Mouse (Mus musculus): ENCODE measurements at regions not wholly inside any gene's neighbourhood (a gene's known extent, or its start where the extent isn't known, plus 50 kb on each side); places are given as distances from the start of the nearest gene placed in this dataset.

- DNase-seq (ENCODE audit: low read depth, low spot score) = no peak
These were observed 260.4 kb downstream of the Tle3 start for GRCm38 (mm10) chr9:61632602-61633001.

- no peak for DNase-seq (ENCODE audit: low read depth, low spot score)
These were observed 258.9 kb downstream of the Tle3 start for GRCm38 (mm10) chr9:61631097-61631496.

- DNase-seq (ENCODE audit: low read depth, low spot score) = no peak
These were observed 255.8 kb downstream of the Tle3 start for GRCm38 (mm10) chr9:61627801-61628574.

GRCm38 (mm10) chr9:61622933-61623332 lies 250.8 kb downstream of the Tle3 start:
- DNase-seq (ENCODE audit: low read depth, low spot score) = no peak

- DNase-seq (ENCODE audit: low read depth, low spot score) = no peak
These were observed 249.8 kb downstream of the Tle3 start for GRCm38 (mm10) chr9:61621939-61622338.

GRCm38 (mm10) chr9:61620786-61621185 lies 248.6 kb downstream of the Tle3 start:
- DNase-seq (ENCODE audit: low read depth, low spot score) = no peak

- DNase-seq (ENCODE audit: low read depth, low spot score) = no peak
These were observed 247.9 kb downstream of the Tle3 start for GRCm38 (mm10) chr9:61620105-61620504.

- no peak for DNase-seq (ENCODE audit: low read depth, low spot score)
These were observed 246.5 kb downstream of the Tle3 start for GRCm38 (mm10) chr9:61618510-61619249.

GRCm38 (mm10) chr9:61617979-61618378 lies 245.8 kb downstream of the Tle3 start:
- no peak for DNase-seq (ENCODE audit: low read depth, low spot score)

GRCm38 (mm10) chr9:61615556-61615955 lies 243.4 kb downstream of the Tle3 start:
- no peak for DNase-seq (ENCODE audit: low read depth, low spot score)

GRCm38 (mm10) chr9:61607576-61607975 lies 235.4 kb downstream of the Tle3 start:
- no peak for DNase-seq (ENCODE audit: low read depth, low spot score)

GRCm38 (mm10) chr9:61602353-61602978 lies 230.3 kb downstream of the Tle3 start:
- DNase-seq (ENCODE audit: low read depth, low spot score) = no peak

- no peak for DNase-seq (ENCODE audit: low read depth, low spot score)
These were observed 229.7 kb downstream of the Tle3 start for GRCm38 (mm10) chr9:61601911-61602310.

- no peak for DNase-seq (ENCODE audit: low read depth, low spot score)
These were observed 225.1 kb downstream of the Tle3 start for GRCm38 (mm10) chr9:61597287-61597686.

GRCm38 (mm10) chr9:61596410-61597108 lies 224.4 kb downstream of the Tle3 start:
- no peak for DNase-seq (ENCODE audit: low read depth, low spot score)

GRCm38 (mm10) chr9:61595170-61595967 lies 223.2 kb downstream of the Tle3 start:
- DNase-seq (ENCODE audit: low read depth, low spot score) = no peak

GRCm38 (mm10) chr9:61593991-61594390 lies 221.8 kb downstream of the Tle3 start:
- DNase-seq (ENCODE audit: low read depth, low spot score) = no peak

GRCm38 (mm10) chr9:61589727-61590299 lies 217.6 kb downstream of the Tle3 start:
- peak; percentile 41 for DNase-seq (ENCODE audit: low read depth, low spot score)

GRCm38 (mm10) chr9:61583281-61584072 lies 211.3 kb downstream of the Tle3 start:
- DNase-seq (ENCODE audit: low read depth, low spot score) = no peak

- no peak for DNase-seq (ENCODE audit: low read depth, low spot score)
These were observed 208.9 kb downstream of the Tle3 start for GRCm38 (mm10) chr9:61581046-61581445.
